Mouse (Mus musculus) left cerebral cortex, postnatal 4 days (tissue): Measurements from ENCODE around the gene Trmt5. TPM values are rescaled to one million over a fixed set of nuclear protein-coding genes. Genes with fewer than 3 reads are reported as not detected.

Experiments
- DNase-seq: peaks from one replicate; pipeline ENCODE4 v3.0.0-alpha.2; 2022
- intact Hi-C: fragments of 180-260 bp; cut with DNase I; formaldehyde crosslinking; loops from one replicate; pipeline ENCODE4 v1.15.1; 2025
- total RNA-seq, 2 experiments: library from RNA; stranded (reverse); gene quantifications; 2 replicates each; pipeline ENCODE4 v1.2.3; 2021

Gene Trmt5
- total RNA-seq, 2 experiments from 2014 or later, result 13.6 to 16.4 TPM

GRCm38 (mm10) chr12:73274921-73275320 lies 11.6 kb downstream of the Trmt5 start:
- intact Hi-C loops, result no loop called here

GRCm38 (mm10) chr12:73269933-73270332 lies 16.6 kb downstream of the Trmt5 start:
- no peak for DNase-seq
- intact Hi-C loops, result no loop called here

More at GRCm38 (mm10) chr12:73274921-73275320, 11.6 kb downstream of the Trmt5 start:
- DNase-seq, result no peak

GRCm38 (mm10) chr12:73269531-73269930 lies 17.0 kb downstream of the Trmt5 start:
- DNase-seq, result no peak
- intact Hi-C loops, result no loop called here

- intact Hi-C loops, result no loop called here
Measured at GRCm38 (mm10) chr12:73268497-73268896, 18.0 kb downstream of the Trmt5 start.

GRCm38 (mm10) chr12:73266597-73266996 lies 19.9 kb downstream of the Trmt5 start:
- intact Hi-C loops, result no loop called here

More at GRCm38 (mm10) chr12:73268497-73268896, 18.0 kb downstream of the Trmt5 start:
- no peak for DNase-seq

GRCm38 (mm10) chr12:73265381-73265978 lies 21.0 kb downstream of the Trmt5 start:
- no peak for DNase-seq
- intact Hi-C loops, result no loop called here

More at GRCm38 (mm10) chr12:73266597-73266996, 19.9 kb downstream of the Trmt5 start:
- no peak for DNase-seq

- DNase-seq, result no peak
- intact Hi-C loops, result no loop called here
Measured at GRCm38 (mm10) chr12:73260339-73260738, 26.2 kb downstream of the Trmt5 start.

- intact Hi-C loops, result no loop called here
- DNase-seq, result no peak
Measured at GRCm38 (mm10) chr12:73259269-73259668, 27.2 kb downstream of the Trmt5 start.

GRCm38 (mm10) chr12:73255006-73255405 lies 31.5 kb downstream of the Trmt5 start:
- no peak for DNase-seq
- intact Hi-C loops, result no loop called here

GRCm38 (mm10) chr12:73245687-73246086 lies 40.8 kb downstream of the Trmt5 start:
- no peak for DNase-seq
- intact Hi-C loops, result no loop called here

GRCm38 (mm10) chr12:73241960-73242359 lies 44.5 kb downstream of the Trmt5 start:
- peak; percentile 32 for DNase-seq
- intact Hi-C loops, result no loop called here

- DNase-seq, result no peak
- intact Hi-C loops, result no loop called here
Measured at GRCm38 (mm10) chr12:73232586-73232985, 53.9 kb downstream of the Trmt5 start.

GRCm38 (mm10) chr12:73231552-73231951 lies 55.0 kb downstream of the Trmt5 start:
- intact Hi-C loops, result no loop called here
- DNase-seq, result no peak

GRCm38 (mm10) chr12:73230196-73230595 lies 56.3 kb downstream of the Trmt5 start:
- no peak for DNase-seq
- intact Hi-C loops, result no loop called here

Other genes starting within 250 kb of the Trmt5 start
- under 1 TPM; 0.66 to 0.87 TPM for gene Six1, start 232.8 kb downstream of the Trmt5 start, total RNA-seq
- gene Six4, start 173.3 kb downstream of the Trmt5 start, total RNA-seq, result under 1 TPM; 0.34 to 0.38 TPM
- 10 to 100 TPM; 15.6 to 16.5 TPM for gene Mnat1, start 163.0 kb downstream of the Trmt5 start, total RNA-seq
- 10 to 100 TPM; 16.1 to 18.4 TPM for gene Slc38a6, start 69 bp upstream of the Trmt5 start, total RNA-seq